Mouse (Mus musculus) neural tube, embryonic 14.5 days (tissue): Measurements from ENCODE around the gene Cdk2ap1. TPM values are rescaled to one million over a fixed set of nuclear protein-coding genes. Genes with fewer than 3 reads are reported as not detected.

Experiments
- ATAC-seq: fragments of 200-750 bp; cut with Nextera tagmentation; 2 replicates; pipeline ENCODE4 v1.8.0; 2017; ENCODE audit warnings: low read depth, mild to moderate bottlenecking, moderate TSS enrichment, moderate library complexity
- H3K27ac ChIP-seq: fragments of 300-500 bp; sonication (generic); 2 replicates; pipeline ENCODE4 v1.5.1; 2014; ENCODE audit warnings: low read depth, mild to moderate bottlenecking, control low read depth, low read length, moderate library complexity, mixed read lengths
- H3K27me3 ChIP-seq: fragments of 300-500 bp; sonication (generic); 2 replicates; pipeline ENCODE4 v1.6.1; 2014; ENCODE audit warnings: low read length; ENCODE audit not compliant: control insufficient read depth, insufficient read depth
- H3K36me3 ChIP-seq: fragments of 300-500 bp; sonication (generic); 2 replicates; pipeline ENCODE4 v1.6.1; 2014; ENCODE audit warnings: low read length, mixed read lengths; ENCODE audit not compliant: control insufficient read depth, insufficient read depth
- H3K4me1 ChIP-seq: fragments of 300-500 bp; sonication (generic); 2 replicates; pipeline ENCODE4 v1.6.1; 2014; ENCODE audit warnings: low read length; ENCODE audit not compliant: control insufficient read depth, insufficient read depth
- H3K4me2 ChIP-seq: fragments of 300-500 bp; sonication (generic); 2 replicates; pipeline ENCODE4 v1.6.1; 2014; ENCODE audit warnings: mild to moderate bottlenecking, low read depth, low read length, control low read depth
- H3K4me3 ChIP-seq: fragments of 300-500 bp; sonication (generic); 2 replicates; pipeline ENCODE4 v1.5.1; 2014; ENCODE audit warnings: low read depth, low read length, control low read depth, mixed read lengths
- H3K9ac ChIP-seq: fragments of 300-500 bp; sonication (generic); replicated peaks from 2 replicates; pipeline ENCODE4 v1.6.1; 2014; ENCODE audit warnings: low read depth, mild to moderate bottlenecking, control low read depth, low read length, mixed read lengths
- H3K9me3 ChIP-seq: fragments of 300-500 bp; sonication (generic); 2 replicates; pipeline ENCODE4 v1.6.1; 2016; ENCODE audit warnings: low read length; ENCODE audit not compliant: control insufficient read depth
- WGBS: fragments of 180-500 bp; shearing (Covaris S2); extraction: QIAGEN DNeasy Blood & Tissue Kit; methylation state at CpG from one replicate; pipeline ENCODE4 v1.1.7; 2014; 5-methylcytosine and 5-hydroxymethylcytosine counted together
- polyA plus RNA-seq: library from polyadenylated mRNA; unstranded; fragments of >200 nt; fragmentation: Nextera tagmentation; extraction: Ambion mirVana; gene quantifications from 2 replicates; pipeline ENCODE4 v1.2.1, GENCODE M21; 2014

The Cdk2ap1 gene
- polyA plus RNA-seq, 1 experiment from 2014 or later, result 68.5 TPM

- no peaks in the 10 kb centered on the region for H3K9me3 ChIP-seq
- H3K27me3 ChIP-seq, result no peaks in the 10 kb centered on the region
- no peak overlapping the region for H3K4me2 ChIP-seq
- no peaks in the 10 kb centered on the region for H3K36me3 ChIP-seq
- no peak overlapping the region for H3K4me3 ChIP-seq
- peak overlapping the region; percentile 8; the same call in 1 of the 2 replicates for H3K27ac ChIP-seq
- ATAC-seq, result no peak
- H3K4me1 ChIP-seq, result peaks cover 18% of the 10 kb centered on the region; the same call in 1 of the 2 replicates
- H3K9ac ChIP-seq, result 0 out of 2 replicates have a peak overlapping the region, but pooled peaks have one; percentile 8
- WGBS, result 80% methylated on average over 8 of the region's 8 CpGs
These were observed 24.1 kb downstream of the Cdk2ap1 start for GRCm38 (mm10) chr5:124338791-124339190.

- Histone ChIP-seq H3K4me3 (no peak overlapping the region), H3K4me2 (no peak overlapping the region), H3K27me3 (no peaks in the 10 kb centered on the region), H3K27ac (peak overlapping the region; percentile 11; the same call in 1 of the 2 replicates), H3K9me3 (no peaks in the 10 kb centered on the region), H3K36me3 (no peaks in the 10 kb centered on the region), H3K4me1 (peaks cover 22% of the 10 kb centered on the region; the same call in 1 of the 2 replicates), H3K9ac (no peak overlapping the region)
- 12% methylated on average over 9 of the region's 9 CpGs for WGBS
- no peak for ATAC-seq
These were observed 25.0 kb downstream of the Cdk2ap1 start for GRCm38 (mm10) chr5:124337909-124338308.

GRCm38 (mm10) chr5:124337103-124337502 is 25.8 kb downstream of the Cdk2ap1 start:
- no peaks in the 10 kb centered on the region for H3K36me3 ChIP-seq
- no peak overlapping the region for H3K4me2 ChIP-seq
- no peak overlapping the region for H3K9ac ChIP-seq
- no peaks in the 10 kb centered on the region for H3K27me3 ChIP-seq
- no peak for ATAC-seq
- H3K4me3 ChIP-seq, result no peak overlapping the region
- H3K27ac ChIP-seq, result peak overlapping the region; percentile 3; the same call in 1 of the 2 replicates
- WGBS, result 81% methylated on average over 9 of the region's 9 CpGs
- H3K9me3 ChIP-seq, result no peaks in the 10 kb centered on the region
- peaks cover 22% of the 10 kb centered on the region; the same call in 1 of the 2 replicates for H3K4me1 ChIP-seq

- Histone ChIP-seq H3K4me1 (peaks cover 22% of the 10 kb centered on the region; the same call in 1 of the 2 replicates), H3K9ac (no peak overlapping the region), H3K27ac (peak overlapping the region; percentile 83), H3K27me3 (no peaks in the 10 kb centered on the region), H3K9me3 (no peaks in the 10 kb centered on the region), H3K36me3 (no peaks in the 10 kb centered on the region), H3K4me3 (no peak overlapping the region), H3K4me2 (no peak overlapping the region)
- 8% methylated on average over 6 of the region's 6 CpGs for WGBS
- ATAC-seq, result peak; percentile 90
These were observed 28.5 kb downstream of the Cdk2ap1 start for GRCm38 (mm10) chr5:124334392-124334791.

- ATAC-seq, result no peak
- Histone ChIP-seq H3K9ac (no peak overlapping the region), H3K4me1 (peaks cover 22% of the 10 kb centered on the region), H3K27me3 (no peaks in the 10 kb centered on the region), H3K4me2 (no peak overlapping the region), H3K4me3 (no peak overlapping the region), H3K9me3 (no peaks in the 10 kb centered on the region), H3K36me3 (no peaks in the 10 kb centered on the region), H3K27ac (no peak overlapping the region)
- 92% methylated on average over 6 of the region's 6 CpGs for WGBS
These were observed 32.8 kb downstream of the Cdk2ap1 start for GRCm38 (mm10) chr5:124330086-124330485.

GRCm38 (mm10) chr5:124327510-124328364 is 35.1 kb downstream of the Cdk2ap1 start, which contains the start of the genes Mphosph9 and 2810006K23Rik:
Mphosph9 (minus strand) TSS chr5:124327972.
2810006K23Rik (plus strand) TSS chr5:124328089.
- H3K36me3 ChIP-seq, result peaks cover 3% of the 10 kb centered on the region

GRCm38 (mm10) chr5:124326829-124327228 is 36.1 kb downstream of the Cdk2ap1 start:
- Histone ChIP-seq H3K27ac (peak overlapping the region; percentile 95), H3K9me3 (no peaks in the 10 kb centered on the region), H3K36me3 (peaks cover 5% of the 10 kb centered on the region), H3K4me2 (peak overlapping the region; percentile 84), H3K4me3 (peak overlapping the region; percentile 55), H3K9ac (peak overlapping the region; percentile 64), H3K4me1 (peaks cover 11% of the 10 kb centered on the region), H3K27me3 (no peaks in the 10 kb centered on the region)
- no peak for ATAC-seq
- 1% methylated on average over 8 of the region's 8 CpGs for WGBS

More at GRCm38 (mm10) chr5:124327510-124328364, 35.1 kb downstream of the Cdk2ap1 start, which contains the start of the genes Mphosph9 and 2810006K23Rik:
- Histone ChIP-seq H3K4me1 (peaks cover 11% of the 10 kb centered on the region), H3K27ac (peak within 1 kb of the TSS; percentile 95), H3K4me3 (peak within 1 kb of the TSS; percentile 55), H3K27me3 (no peaks in the 10 kb centered on the region), H3K9ac (peak within 1 kb of the TSS; percentile 64), H3K9me3 (no peaks in the 10 kb centered on the region), H3K4me2 (peak within 1 kb of the TSS; percentile 89)
- ATAC-seq, result peak; percentile 98
- whole genome bisulfite sequencing, result under 1% methylated on average over 71 of the region's 72 CpGs

- no peak for ATAC-seq
- H3K4me1 ChIP-seq, result no peaks in the 10 kb centered on the region
- H3K4me2 ChIP-seq, result no peak overlapping the region
- H3K36me3 ChIP-seq, result peaks cover 48% of the 10 kb centered on the region
- no peak overlapping the region for H3K27ac ChIP-seq
- H3K4me3 ChIP-seq, result no peak overlapping the region
- no peak overlapping the region for H3K9ac ChIP-seq
- no peaks in the 10 kb centered on the region for H3K9me3 ChIP-seq
- H3K27me3 ChIP-seq, result no peaks in the 10 kb centered on the region
- WGBS, result 89% methylated on average over 7 of the region's 7 CpGs
These were observed 45.2 kb downstream of the Cdk2ap1 start for GRCm38 (mm10) chr5:124317648-124318047.

GRCm38 (mm10) chr5:124315941-124316340 is 46.9 kb downstream of the Cdk2ap1 start:
- Histone ChIP-seq H3K27me3 (no peaks in the 10 kb centered on the region), H3K4me1 (no peaks in the 10 kb centered on the region), H3K9ac (no peak overlapping the region), H3K27ac (no peak overlapping the region), H3K4me3 (no peak overlapping the region), H3K4me2 (no peak overlapping the region), H3K36me3 (peaks cover 55% of the 10 kb centered on the region), H3K9me3 (no peaks in the 10 kb centered on the region)
- no peak for ATAC-seq
- 93% methylated on average over 11 of the region's 11 CpGs for WGBS
